Mouse (Mus musculus) T-cell, adult 66 days (primary cell): ENCODE results near the gene Tmem208. TPM values are rescaled to one million over a fixed set of nuclear protein-coding genes. Genes with fewer than 3 reads are reported as not detected.

Experiments
- total RNA-seq, 2 experiments: library from RNA; stranded (reverse); gene quantifications; 3 replicates in 1 of 2; 4 replicates in 1 of 2; pipeline ENCODE4 v1.2.4; 2023

Gene Tmem208
- 10 to 100 TPM; 35.5 to 42.4 TPM for total RNA-seq

GRCm38 (mm10) chr8:105326141-105326672, at the start of gene Tmem208, which contains the start of gene Lrrc29:
TSS of gene Tmem208 (plus strand) at chr8:105326354.
TSS of gene Lrrc29 (minus strand) at chr8:105326278.

GRCm38 (mm10) chr8:105289805-105290460, 36.2 kb upstream of the Tmem208 start, which contains the start of gene 4931428F04Rik:
TSS of gene 4931428F04Rik (minus strand) at chr8:105289864.

GRCm38 (mm10) chr8:105295895-105296573, 30.1 kb upstream of the Tmem208 start, which contains the start of gene Exoc3l:
TSS of gene Exoc3l (minus strand) at chr8:105296101.

GRCm38 (mm10) chr8:105297511-105298192, 28.5 kb upstream of the Tmem208 start, which contains the start of gene E2f4:
TSS of gene E2f4 (plus strand) at chr8:105297663.

GRCm38 (mm10) chr8:105305211-105306145, 20.7 kb upstream of the Tmem208 start, which contains the start of gene Elmo3:
TSS of gene Elmo3 (plus strand) at chr8:105305601.

GRCm38 (mm10) chr8:105347428-105348221, 21.5 kb downstream of the Tmem208 start, which contains the start of gene Fhod1:
TSS of gene Fhod1 (minus strand) at chr8:105347953.

GRCm38 (mm10) chr8:105348450-105349095, 22.4 kb downstream of the Tmem208 start, which contains the start of gene Slc9a5:
TSS of gene Slc9a5 (plus strand) at chr8:105348843.

GRCm38 (mm10) chr8:105373032-105373431, 46.9 kb downstream of the Tmem208 start, which contains the start of gene Plekhg4:
TSS of gene Plekhg4 (plus strand) at chr8:105373274.

Other genes starting within 250 kb of the Tmem208 start
- gene Ces3b, start 242.6 kb upstream of the Tmem208 start, total RNA-seq, result not detected
- gene Ces4a, start 194.6 kb upstream of the Tmem208 start, total RNA-seq, result not detected
- gene Cbfb, start 155.7 kb upstream of the Tmem208 start, total RNA-seq, result 100 to 1,000 TPM; 114 to 128 TPM
- gene D230025D16Rik, start 101.2 kb upstream of the Tmem208 start, total RNA-seq, result 10 to 100 TPM; 27.2 to 32.9 TPM
- gene B3gnt9, start 71.2 kb upstream of the Tmem208 start, total RNA-seq, result 1 to 10 TPM; 4.1 to 5.9 TPM
- gene Tradd, start 61.7 kb upstream of the Tmem208 start, total RNA-seq, result 10 to 100 TPM; 28.2 to 28.5 TPM
- gene Fbxl8, start 61.7 kb upstream of the Tmem208 start, total RNA-seq, result 10 to 100 TPM; 13.2 to 14.0 TPM
- gene Hsf4, start 56.6 kb upstream of the Tmem208 start, total RNA-seq, result 1 to 10 TPM; 1.5 TPM
- not detected for gene Nol3, start 50.2 kb upstream of the Tmem208 start, total RNA-seq
- gene 4931428F04Rik, start 36.5 kb upstream of the Tmem208 start, total RNA-seq, result 1 to 10 TPM; 2.8 to 3.9 TPM
- 1 to 10 TPM; 1.4 TPM for gene Exoc3l, start 30.3 kb upstream of the Tmem208 start, total RNA-seq
- gene E2f4, start 28.7 kb upstream of the Tmem208 start, total RNA-seq, result 100 to 1,000 TPM; 100 to 107 TPM
- gene Elmo3, start 20.8 kb upstream of the Tmem208 start, total RNA-seq, result 1 to 10 TPM; 4.7 to 4.9 TPM
- gene Lrrc29, start 76 bp upstream of the Tmem208 start, total RNA-seq, result 1 to 10 TPM; 7.4 to 8.4 TPM
- 10 to 100 TPM; 29.9 to 31.5 TPM for gene Fhod1, start 21.6 kb downstream of the Tmem208 start, total RNA-seq
- 1 to 10 TPM in 1 of 2 experiments, under 1 TPM in 1; 0.83 to 1.5 TPM for gene Slc9a5, start 22.5 kb downstream of the Tmem208 start, total RNA-seq
- gene Plekhg4, start 46.9 kb downstream of the Tmem208 start, total RNA-seq, result under 1 TPM in 1 of 2 experiments, not detected in 1; 0.15 TPM
- not detected for gene Kctd19, start 87.1 kb downstream of the Tmem208 start, total RNA-seq
- not detected for gene Lrrc36, start 87.2 kb downstream of the Tmem208 start, total RNA-seq
- gene Tppp3, start 145.2 kb downstream of the Tmem208 start, total RNA-seq, result 1 to 10 TPM in 1 of 2 experiments, not detected in 1; 2.2 TPM
- gene Zdhhc1, start 170.5 kb downstream of the Tmem208 start, total RNA-seq, result 1 to 10 TPM; 5.0 TPM
- gene Hsd11b2, start 192.4 kb downstream of the Tmem208 start, total RNA-seq, result not detected
- gene Atp6v0d1, start 239.7 kb downstream of the Tmem208 start, total RNA-seq, result 10 to 100 TPM; 49.0 to 54.8 TPM